In genomic region chr9:122864848-122865247, GRCm38 (mm10) we compare ENCODE assay signal across 8 mouse cellular contexts. TPM values are rescaled to one million over a fixed set of nuclear protein-coding genes. Genes with fewer than 3 reads are reported as not detected.
DNase-seq lines count a peak whose midpoint lies in the region; ATAC-seq and TF ChIP-seq lines count a peak whose summit lies in the region.

No protein-coding gene starts in this region.

- peak overlapping the region; percentile 73 for H3K4me2 ChIP-seq in forebrain, embryonic 11.5 days (ENCODE audit: low read depth, low read length, severe bottlenecking)
- H3K4me2 ChIP-seq in liver, embryonic 14.5 days (ENCODE audit: low read depth) = peak overlapping the region; percentile 64

- no peak for TF ChIP-seq POLR2A in heart, adult 2 months (IDR thresholded peaks at IDR 0.05; ENCODE audit: insufficient read depth, low read depth, low read length)

- peaks cover 2% of the 10 kb centered on the region for H3K4me1 ChIP-seq in heart, adult 2 months (ENCODE audit: control insufficient read depth, insufficient read depth, low read length)
- peaks cover 4% of the 10 kb centered on the region; the same call in 1 of the 2 replicates for H3K4me1 ChIP-seq in forebrain, embryonic 11.5 days (replicated peaks; ENCODE audit: control insufficient read depth, insufficient read depth, low read length)
- H3K4me1 ChIP-seq in liver, embryonic 14.5 days (replicated peaks; ENCODE audit: control insufficient read depth in 2 of 2, insufficient read depth in 2 of 2, low read length in 1 of 2) = peaks cover 15 to 16% of the 10 kb centered on the region in 2 experiments

- no peaks in the 10 kb centered on the region for H3K27me3 ChIP-seq in heart, adult 2 months (ENCODE audit: control insufficient read depth, insufficient read depth, low read length)
- no peaks in the 10 kb centered on the region for H3K27me3 ChIP-seq in forebrain, embryonic 11.5 days (ENCODE audit: control insufficient read depth, insufficient read depth, low read length)
- no peaks in the 10 kb centered on the region for H3K27me3 ChIP-seq in liver, embryonic 14.5 days (ENCODE audit: control insufficient read depth, insufficient read depth, low read length)

- 33% methylated on average over 3 of the region's 3 CpGs for WGBS in heart, adult 2 months
- 61% methylated on average over 3 of the region's 3 CpGs for WGBS in forebrain, embryonic 11.5 days
- WGBS in liver, embryonic 14.5 days (ENCODE audit: insufficient replicate concordance) = 50% methylated on average over 3 of the region's 3 CpGs

- no peak for DNase-seq in heart, adult 2 months
- DNase-seq in heart, postnatal 25 days (ENCODE audit: low spot score) = no peak
- DNase-seq in A20 (ENCODE audit: low read depth, low spot score) = peak; percentile 43
- DNase-seq in forebrain, embryonic 11.5 days (ENCODE audit: low spot score) = no peak
- no peak for DNase-seq in liver, embryonic 14.5 days (ENCODE audit: low read depth in 3 of 3, low spot score in 3 of 3)
- no peak for DNase-seq in cerebellum, postnatal 14 days
- no peak for DNase-seq in right cerebral cortex, adult 2 months (ENCODE audit: low spot score in 2 of 2)

- H3K27ac ChIP-seq in heart, adult 2 months = peak overlapping the region; percentile 92
- H3K27ac ChIP-seq in forebrain, embryonic 11.5 days (ENCODE audit: low read depth, low read length) = no peak overlapping the region
- no peak overlapping the region for H3K27ac ChIP-seq in liver, embryonic 14.5 days

- peaks cover 2% of the 10 kb centered on the region; the same call in 1 of the 2 replicates for H3K9me3 ChIP-seq in forebrain, embryonic 11.5 days (ENCODE audit: control insufficient read depth, low read length)
- H3K9me3 ChIP-seq in liver, embryonic 14.5 days (ENCODE audit: control insufficient read depth, low read length) = peaks cover 14% of the 10 kb centered on the region

- peaks cover 4% of the 10 kb centered on the region for H3K79me2 ChIP-seq in heart, adult 2 months (replicated peaks; ENCODE audit: control insufficient read depth, insufficient read depth, low read length)

- peaks cover 17% of the 10 kb centered on the region for H3K36me3 ChIP-seq in heart, adult 2 months (ENCODE audit: control insufficient read depth, insufficient read depth, low read length)
- H3K36me3 ChIP-seq in forebrain, embryonic 11.5 days (ENCODE audit: control insufficient read depth, insufficient read depth, low read length) = peaks cover 25% of the 10 kb centered on the region
- peaks cover 26% of the 10 kb centered on the region for H3K36me3 ChIP-seq in liver, embryonic 14.5 days (replicated peaks; ENCODE audit: control insufficient read depth, insufficient read depth, low read depth)

- TF ChIP-seq CTCF in heart, adult 2 months (IDR thresholded peaks at IDR 0.05) = no peak
- TF ChIP-seq CTCF in liver, embryonic 14.5 days (IDR thresholded peaks at IDR 0.05; ENCODE audit: low read depth) = no peak

- no peak for ATAC-seq in forebrain, embryonic 11.5 days (replicated peaks; ENCODE audit: low FRiP score)
- ATAC-seq in liver, embryonic 14.5 days (ENCODE audit: insufficient read depth) = no peak
- no peak for ATAC-seq in erythroid progenitor cell, adult 5-6 weeks (replicated peaks; ENCODE audit: low FRiP score, poor library complexity, severe bottlenecking)

- TF ChIP-seq EP300 in heart, adult 2 months (IDR thresholded peaks at IDR 0.05; ENCODE audit: insufficient read depth, low read depth, low read length) = no peak
- TF ChIP-seq EP300 in liver, embryonic 14.5 days (IDR thresholded peaks at IDR 0.05; ENCODE audit: low read depth) = no peak

- H3K4me3 ChIP-seq in heart, adult 2 months = peak overlapping the region; percentile 68
- peak overlapping the region; percentile 67 for H3K4me3 ChIP-seq in forebrain, embryonic 11.5 days (ENCODE audit: low read depth, low read length)
- H3K4me3 ChIP-seq in liver, embryonic 14.5 days (ENCODE audit: insufficient read depth in 1 of 2, low read depth in 2 of 2, low read length in 2 of 2) = peak overlapping the region; percentile 63 to 76

- intact Hi-C loops in heart, adult 2 months (cut with DNase I) = loop anchor here (5.0 kb wide), 2 partner anchors 57 to 87 kb away; partner anchors contain the start of genes 1110059G10Rik, Kif15 and Zfp105
- intact Hi-C loops in heart, postnatal 25 days (cut with DNase I) = loop anchor here (5.0 kb wide), 3 partner anchors 58 to 157 kb away; partner anchors contain the start of genes 1110059G10Rik, Kif15, Tcaim and Tmem42

- peak overlapping the region; percentile 16 for H3K9ac ChIP-seq in heart, adult 2 months (ENCODE audit: low read depth, low read length)
- H3K9ac ChIP-seq in forebrain, embryonic 11.5 days (ENCODE audit: low read length) = peak overlapping the region; percentile 85
- peak overlapping the region; percentile 87 for H3K9ac ChIP-seq in liver, embryonic 14.5 days (replicated peaks)

RNA-seq across cellular contexts. Expression of gene Zfp445, which starts 1.0 kb away (rescaled TPM):
- total RNA-seq in heart, adult 2 months (2021) = 100 to 1,000 TPM in 1 of 2 experiments, 10 to 100 TPM in 1; 64.6 to 100 TPM
- polyA plus RNA-seq in heart, adult 2 months (2012; rRNA removed) = 31.1 and 79.7 TPM in 2 replicates
- 10 to 100 TPM; 78.6 to 88.5 TPM for total RNA-seq in heart, postnatal 25 days (2021)
- 75.9 and 81.8 TPM in 2 replicates for polyA plus RNA-seq in forebrain, embryonic 11.5 days (2014; fragmentation: Nextera tagmentation; extraction: Ambion mirVana)
- 16.0 and 18.0 TPM in 2 replicates for polyA plus RNA-seq in liver, embryonic 14.5 days (2012; rRNA removed)
- 13.7 and 14.1 TPM in 2 replicates for polyA plus RNA-seq in liver, embryonic 14.5 days (2014; fragmentation: Nextera tagmentation; extraction: Ambion mirVana)
- total RNA-seq in erythroid progenitor cell, adult 5-6 weeks (2015; ENCODE audit: low replicate concordance) = 13.7 and 36.5 TPM in 2 replicates
- 24.8 and 40.7 TPM in 2 replicates for total RNA-seq in erythroid progenitor cell, adult 5-6 weeks (2017; ENCODE audit: low replicate concordance)

RNA-seq across cellular contexts. Expression of gene Zkscan7, which starts 20.6 kb away (rescaled TPM):
- 1 to 10 TPM; 4.7 to 5.9 TPM for total RNA-seq in heart, adult 2 months (2021)
- polyA plus RNA-seq in heart, adult 2 months (2012; rRNA removed) = 2.6 and 4.1 TPM in 2 replicates
- 1 to 10 TPM; 5.0 to 6.1 TPM for total RNA-seq in heart, postnatal 25 days (2021)
- 5.5 and 5.7 TPM in 2 replicates for polyA plus RNA-seq in forebrain, embryonic 11.5 days (2014; fragmentation: Nextera tagmentation; extraction: Ambion mirVana)
- polyA plus RNA-seq in liver, embryonic 14.5 days (2012; rRNA removed) = 0.80 and 0.85 TPM in 2 replicates
- 0.22 and 0.34 TPM in 2 replicates for polyA plus RNA-seq in liver, embryonic 14.5 days (2014; fragmentation: Nextera tagmentation; extraction: Ambion mirVana)
- 0.72 TPM in 1 of 2 replicates, not detected in the other for total RNA-seq in erythroid progenitor cell, adult 5-6 weeks (2015; ENCODE audit: low replicate concordance)
- total RNA-seq in erythroid progenitor cell, adult 5-6 weeks (2017; ENCODE audit: low replicate concordance) = 0.23 and 0.39 TPM in 2 replicates

RNA-seq across cellular contexts. Expression of gene Gm35549, which starts 21.0 kb away (rescaled TPM):
- total RNA-seq in heart, adult 2 months (2021) = not detected
- not detected in 2 replicates for polyA plus RNA-seq in heart, adult 2 months (2012; rRNA removed)
- not detected for total RNA-seq in heart, postnatal 25 days (2021)
- 0.67 TPM in 1 of 2 replicates, not detected in the other for polyA plus RNA-seq in forebrain, embryonic 11.5 days (2014; fragmentation: Nextera tagmentation; extraction: Ambion mirVana)
- polyA plus RNA-seq in liver, embryonic 14.5 days (2012; rRNA removed) = not detected in 2 replicates
- not detected in 2 replicates for polyA plus RNA-seq in liver, embryonic 14.5 days (2014; fragmentation: Nextera tagmentation; extraction: Ambion mirVana)
- total RNA-seq in erythroid progenitor cell, adult 5-6 weeks (2015; ENCODE audit: low replicate concordance) = not detected in 2 replicates
- not detected in 2 replicates for total RNA-seq in erythroid progenitor cell, adult 5-6 weeks (2017; ENCODE audit: low replicate concordance)

RNA-seq across cellular contexts. Expression of gene Zfp105, which starts 58.0 kb away (rescaled TPM):
- 1 to 10 TPM; 1.7 to 2.1 TPM for total RNA-seq in heart, adult 2 months (2021)
- polyA plus RNA-seq in heart, adult 2 months (2012; rRNA removed) = 0.86 and 0.91 TPM in 2 replicates
- 1 to 10 TPM; 1.9 to 2.5 TPM for total RNA-seq in heart, postnatal 25 days (2021)
- 32.2 and 34.8 TPM in 2 replicates for polyA plus RNA-seq in forebrain, embryonic 11.5 days (2014; fragmentation: Nextera tagmentation; extraction: Ambion mirVana)
- polyA plus RNA-seq in liver, embryonic 14.5 days (2012; rRNA removed) = 0.68 and 1.1 TPM in 2 replicates
- 1.3 and 1.6 TPM in 2 replicates for polyA plus RNA-seq in liver, embryonic 14.5 days (2014; fragmentation: Nextera tagmentation; extraction: Ambion mirVana)
- not detected in 2 replicates for total RNA-seq in erythroid progenitor cell, adult 5-6 weeks (2015; ENCODE audit: low replicate concordance)
- 3.1 TPM in 1 of 2 replicates, not detected in the other for total RNA-seq in erythroid progenitor cell, adult 5-6 weeks (2017; ENCODE audit: low replicate concordance)

RNA-seq across cellular contexts. Expression of gene Tcaim, which starts 59.5 kb away (rescaled TPM):
- 10 to 100 TPM; 46.9 to 56.5 TPM for total RNA-seq in heart, adult 2 months (2021)
- 20.4 and 33.4 TPM in 2 replicates for polyA plus RNA-seq in heart, adult 2 months (2012; rRNA removed)
- 10 to 100 TPM; 49.6 to 50.8 TPM for total RNA-seq in heart, postnatal 25 days (2021)
- 5.6 and 6.0 TPM in 2 replicates for polyA plus RNA-seq in forebrain, embryonic 11.5 days (2014; fragmentation: Nextera tagmentation; extraction: Ambion mirVana)
- polyA plus RNA-seq in liver, embryonic 14.5 days (2012; rRNA removed) = 1.4 TPM in 2 replicates
- polyA plus RNA-seq in liver, embryonic 14.5 days (2014; fragmentation: Nextera tagmentation; extraction: Ambion mirVana) = 2.0 and 2.1 TPM in 2 replicates
- total RNA-seq in erythroid progenitor cell, adult 5-6 weeks (2015; ENCODE audit: low replicate concordance) = 1.1 and 1.7 TPM in 2 replicates
- 1.7 and 1.9 TPM in 2 replicates for total RNA-seq in erythroid progenitor cell, adult 5-6 weeks (2017; ENCODE audit: low replicate concordance)

Comparison
In these comparisons a context has a peak if more than half of its experiments do, and no peak if none do; other contexts are left out.
1. H3K9ac ChIP-seq: peak in every context shown above with its lines; median percentile 87 in liver, embryonic 14.5 days; 85 in forebrain, embryonic 11.5 days; 16 in heart, adult 2 months.